Comparison of ENCODE assay signal across 8 mouse cellular contexts in the genomic region with DNA sequence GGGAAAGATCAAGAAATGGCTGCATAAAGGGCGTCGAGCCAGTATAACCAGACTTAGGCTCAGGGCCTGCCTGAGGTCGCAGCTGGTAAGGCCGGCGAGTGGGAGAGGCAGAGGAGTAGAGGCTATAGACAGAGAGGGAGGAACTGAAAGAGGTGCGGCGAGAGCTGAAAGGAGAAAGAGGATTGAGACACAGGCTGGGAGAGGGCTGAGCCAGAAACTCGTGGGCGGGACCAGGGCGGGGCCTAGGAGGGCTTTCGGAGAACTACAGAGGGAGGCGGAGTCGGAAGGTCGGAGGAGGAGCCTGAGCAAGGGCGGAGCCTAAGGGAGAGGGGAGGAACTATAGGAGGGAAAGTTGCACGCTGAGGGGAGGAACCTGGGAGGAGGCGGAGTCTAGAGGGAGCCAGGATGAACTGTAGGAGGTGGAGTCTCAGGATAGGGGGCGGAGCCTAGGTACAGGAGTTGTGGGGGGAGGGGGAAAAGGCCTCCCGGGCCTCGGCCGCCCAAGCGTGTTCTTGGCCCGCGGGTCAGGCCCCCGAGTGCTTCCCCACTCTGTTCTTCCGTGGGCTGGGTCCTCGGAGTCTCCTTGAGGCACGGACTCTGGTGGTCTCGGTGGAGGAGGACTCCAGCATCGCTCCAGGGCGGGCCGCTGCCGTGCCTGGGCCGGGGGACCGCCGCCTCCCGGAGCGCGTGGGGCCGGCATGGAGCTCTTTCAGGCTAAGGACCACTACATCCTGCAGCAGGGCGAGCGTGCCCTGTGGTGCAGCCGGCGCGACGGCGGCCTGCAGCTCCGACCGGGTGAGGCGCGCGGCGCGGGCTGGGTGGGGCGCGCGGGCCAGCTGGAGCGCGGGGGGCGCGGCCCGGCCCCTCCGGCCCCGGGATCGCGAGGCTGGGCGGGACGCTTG. TPM values are rescaled to one million over a fixed set of nuclear protein-coding genes. Genes with fewer than 3 reads are reported as not detected.
DNase-seq lines count a peak whose midpoint lies in the region; ATAC-seq lines count a peak whose summit lies in the region.

A gene (plus strand): TSS at position 432 of the 902 bp plus-strand sequence.

- H3K9me3 ChIP-seq in heart, embryonic 13.5 days: peaks cover 3% of the 10 kb centered on the region; the same call in 1 of the 2 replicates
- H3K9me3 ChIP-seq in liver, embryonic 12.5 days (replicated peaks): no peaks in the 10 kb centered on the region
- no peaks in the 10 kb centered on the region for H3K9me3 ChIP-seq in stomach, embryonic 15.5 days

- no peaks in the 10 kb centered on the region for H3K36me3 ChIP-seq in heart, embryonic 13.5 days
- H3K36me3 ChIP-seq in liver, embryonic 12.5 days: no peaks in the 10 kb centered on the region
- no peaks in the 10 kb centered on the region for H3K36me3 ChIP-seq in stomach, embryonic 15.5 days

- peak within 1 kb of the TSS; percentile 79 for H3K4me3 ChIP-seq in brown adipose tissue, adult 24 weeks (ENCODE audit: insufficient read depth, low read depth, low read length)
- H3K4me3 ChIP-seq in heart, embryonic 13.5 days: peak within 1 kb of the TSS; percentile 89
- peak within 1 kb of the TSS; percentile 75 for H3K4me3 ChIP-seq in liver, embryonic 12.5 days
- peak within 1 kb of the TSS; percentile 75 for H3K4me3 ChIP-seq in stomach, embryonic 15.5 days (replicated peaks)

- peak within 1 kb of the TSS; percentile 90 for H3K4me2 ChIP-seq in heart, embryonic 13.5 days
- peak within 1 kb of the TSS; percentile 93 for H3K4me2 ChIP-seq in liver, embryonic 12.5 days
- peak within 1 kb of the TSS; percentile 87 for H3K4me2 ChIP-seq in stomach, embryonic 15.5 days

- ATAC-seq in heart, embryonic 13.5 days (ENCODE audit: extremely low read depth, insufficient number of reproducible peaks, low FRiP score, low TSS enrichment): peak; percentile 100
- peak; percentile 96 for ATAC-seq in liver, embryonic 12.5 days
- ATAC-seq in stomach, embryonic 15.5 days (ENCODE audit: insufficient read depth, low FRiP score, low read depth): peak; percentile 98

- peaks cover 9% of the 10 kb centered on the region; the same call in 1 of the 2 replicates for H3K4me1 ChIP-seq in brown adipose tissue, adult 24 weeks (ENCODE audit: control insufficient read depth, insufficient read depth, insufficient read length, low read length)
- peaks cover 15% of the 10 kb centered on the region for H3K4me1 ChIP-seq in heart, embryonic 13.5 days
- H3K4me1 ChIP-seq in liver, embryonic 12.5 days: peaks cover 28% of the 10 kb centered on the region
- peaks cover 8% of the 10 kb centered on the region; the same call in 1 of the 2 replicates for H3K4me1 ChIP-seq in stomach, embryonic 15.5 days

- peak within 1 kb of the TSS; percentile 32 for H3K27ac ChIP-seq in brown adipose tissue, adult 24 weeks (replicated peaks; ENCODE audit: low read depth, low read length)
- peak within 1 kb of the TSS; percentile 76 for H3K27ac ChIP-seq in heart, embryonic 13.5 days (replicated peaks)
- peak within 1 kb of the TSS; percentile 80 for H3K27ac ChIP-seq in liver, embryonic 12.5 days
- H3K27ac ChIP-seq in stomach, embryonic 15.5 days: peak within 1 kb of the TSS; percentile 86

- H3K27me3 ChIP-seq in heart, embryonic 13.5 days (replicated peaks): no peaks in the 10 kb centered on the region
- no peaks in the 10 kb centered on the region for H3K27me3 ChIP-seq in liver, embryonic 12.5 days (replicated peaks)
- no peaks in the 10 kb centered on the region for H3K27me3 ChIP-seq in stomach, embryonic 15.5 days (replicated peaks)

- H3K9ac ChIP-seq in heart, embryonic 13.5 days: peak within 1 kb of the TSS; percentile 92
- peak within 1 kb of the TSS; percentile 78 for H3K9ac ChIP-seq in liver, embryonic 12.5 days
- H3K9ac ChIP-seq in stomach, embryonic 15.5 days: peak within 1 kb of the TSS; percentile 45

- peak; percentile 99 for DNase-seq in CD4-positive, CD25-positive, alpha-beta regulatory T cell, adult 2 months (ENCODE audit: low read depth, low spot score)
- DNase-seq in fat pad, adult 2 months (ENCODE audit: extremely low read depth, low read depth, low spot score): peak; percentile 90
- peak; percentile 100 for DNase-seq in kidney, postnatal 10 days
- DNase-seq in natural killer cell, adult 2 months (ENCODE audit: low spot score in 2 of 2): peak; percentile 100

- 3% methylated on average over 66 of the region's 68 CpGs for WGBS in heart, embryonic 13.5 days
- 2% methylated on average over 67 of the region's 68 CpGs for WGBS in liver, embryonic 12.5 days (ENCODE audit: insufficient replicate concordance)
- 2% methylated on average over 67 of the region's 68 CpGs for WGBS in stomach, embryonic 15.5 days

RNA-seq across cellular contexts. Expression of the gene that starts here (rescaled TPM):
- polyA plus RNA-seq in brown adipose tissue, adult 24 weeks (2012; ENCODE audit: insufficient read depth, insufficient read length, missing spikeins): 4.3 and 7.7 TPM in 2 replicates
- polyA plus RNA-seq in heart, embryonic 13.5 days (2015; fragmentation: Nextera tagmentation; extraction: Ambion mirVana): 10.0 and 11.7 TPM in 2 replicates
- 9.3 and 10.2 TPM in 2 replicates for polyA plus RNA-seq in liver, embryonic 12.5 days (2016; fragmentation: Nextera tagmentation; extraction: Ambion mirVana)
- 20.3 and 20.9 TPM in 2 replicates for polyA plus RNA-seq in stomach, embryonic 15.5 days (2015; fragmentation: Nextera tagmentation; extraction: Ambion mirVana)

Comparison
In these comparisons a context has a peak if more than half of its experiments do, and no peak if none do; other contexts are left out.
1. Peak in every context shown above with its lines: DNase-seq, ATAC-seq, H3K4me3 ChIP-seq and H3K27ac ChIP-seq.
2. H3K27ac ChIP-seq: peak in every context shown above with its lines; median percentile 86 in stomach, embryonic 15.5 days; 80 in liver, embryonic 12.5 days; 76 in heart, embryonic 13.5 days; 32 in brown adipose tissue, adult 24 weeks.